Mouse (Mus musculus) bone marrow macrophage, adult 2 months (primary cell): ENCODE data around the gene Macf1.

Experiments used
- CTCF ChIP-seq: IDR thresholded peaks from 2 replicates; pipeline ENCODE4 v1.5.1; 2012; ENCODE audit warnings: low read depth, mild to moderate bottlenecking, low read length, moderate library complexity
- POLR2A ChIP-seq: IDR thresholded peaks from 2 replicates; pipeline ENCODE4 v1.6.1; 2012; ENCODE audit warnings: mild to moderate bottlenecking, low read depth, low read length, borderline replicate concordance

DNA sequence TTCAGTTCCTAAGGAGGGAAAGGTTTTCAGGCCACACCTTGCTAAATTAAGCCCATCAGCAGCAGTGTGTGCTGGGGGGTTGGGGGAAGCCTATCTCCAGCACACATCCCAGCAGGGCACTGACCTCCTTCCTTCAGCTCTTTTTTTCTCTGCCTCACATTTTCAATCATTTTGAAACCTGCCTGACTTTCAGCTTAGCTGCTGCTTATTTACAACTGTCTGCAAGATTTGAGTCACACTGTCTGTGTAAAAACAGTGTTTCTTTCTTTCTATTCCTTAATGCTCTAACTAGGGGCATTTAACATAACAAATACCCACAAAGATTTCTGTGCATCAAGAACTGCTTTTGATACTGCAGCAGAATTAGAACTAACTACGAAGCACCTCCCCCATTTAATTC lies 289.9 kb downstream of the Macf1 start:
- no peak for TF ChIP-seq CTCF
- TF ChIP-seq POLR2A = no peak
